Mouse (Mus musculus) common myeloid progenitor, adult 5-6 weeks (primary cell): ENCODE results near the gene Trpv5. TPM values are rescaled to one million over a fixed set of nuclear protein-coding genes. Genes with fewer than 3 reads are reported as not detected.

ENCODE experiments used
- ATAC-seq: replicated peaks from 2 replicates; pipeline ENCODE4 v1.8.0; 2016; ENCODE audit warnings: low read depth, mild to moderate bottlenecking, moderate TSS enrichment, inconsistent platforms; ENCODE audit not compliant: poor library complexity, severe bottlenecking
- total RNA-seq: library from RNA; stranded (forward); fragments of 200-1000, 187-1606 nt; gene quantifications from 2 replicates; pipeline ENCODE4 v1.2.3, GENCODE M21; 2017

Gene Trpv5
- not detected in 2 replicates for total RNA-seq

DNA sequence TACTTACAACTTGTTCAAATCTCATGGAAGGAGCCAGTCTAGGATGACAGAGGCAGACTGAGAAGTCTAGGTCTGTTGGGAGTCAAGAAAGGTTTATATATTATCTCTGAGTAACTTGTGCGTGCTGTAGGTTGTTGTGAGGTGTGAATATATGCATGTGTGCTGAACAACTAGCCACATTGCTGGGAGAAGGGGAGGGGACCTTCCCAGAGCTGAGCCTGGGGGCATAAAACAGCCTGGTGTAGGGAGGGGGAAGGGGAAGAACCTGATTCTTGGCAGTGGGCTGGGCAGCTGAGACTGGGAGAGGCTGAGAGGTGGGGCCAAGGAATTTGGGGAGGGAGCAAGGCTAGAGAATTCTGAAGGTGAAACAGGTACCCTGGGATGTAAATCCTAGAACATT is at the start of gene Trpv5:
Gene Trpv5, minus strand, starts transcription at position 101 of the 400 bp plus-strand sequence.
- no peak for ATAC-seq

DNA sequence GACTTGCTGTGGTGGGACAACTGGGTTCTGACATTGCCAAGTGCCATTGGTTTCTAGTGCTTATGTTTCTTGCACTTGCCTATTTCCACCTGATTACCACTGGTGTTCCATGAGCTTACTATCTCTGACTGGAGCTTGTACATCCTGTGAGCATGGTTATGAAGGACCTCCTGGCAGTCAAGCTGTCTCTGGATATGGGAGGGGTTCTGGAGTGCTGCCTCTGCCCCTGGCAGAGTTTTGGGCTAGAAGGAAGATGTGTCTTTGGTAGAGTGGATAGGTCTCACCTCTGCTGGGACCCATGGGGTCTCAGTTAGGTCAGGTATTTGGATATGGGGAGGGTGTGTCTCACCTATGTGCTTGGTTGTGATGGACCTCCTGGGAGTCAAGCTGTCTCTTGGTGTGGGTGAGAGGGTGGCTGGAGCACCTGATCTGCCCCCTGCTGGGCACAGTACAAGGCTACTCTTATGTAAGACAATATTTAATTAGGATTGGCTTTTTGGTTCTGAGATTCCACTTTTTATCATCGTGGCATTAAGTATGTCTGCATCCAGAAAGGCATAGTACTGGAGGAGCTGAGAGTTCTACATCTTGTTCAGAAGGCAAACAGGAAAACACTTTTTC is 47.5 kb upstream of the Trpv5 start:
- peak; percentile 83 for ATAC-seq

DNA sequence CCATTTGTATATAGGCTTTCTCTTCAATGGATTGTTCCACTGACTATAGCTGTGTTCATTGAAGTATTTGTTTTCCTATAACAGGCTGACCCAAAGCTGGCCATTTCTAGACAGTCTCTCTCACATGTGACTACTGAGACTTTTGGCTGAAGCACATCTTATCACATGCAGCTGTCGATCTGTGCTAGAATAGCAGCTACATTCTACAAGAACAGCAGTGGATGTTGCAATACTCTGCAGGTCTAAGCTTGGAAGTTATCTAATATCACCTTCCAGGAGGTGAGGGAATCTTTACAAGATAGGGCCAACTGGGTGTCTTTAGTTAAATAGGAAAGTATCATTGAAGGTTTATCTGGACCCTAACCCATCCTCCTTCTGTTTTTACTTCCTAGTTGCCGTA is 40.9 kb upstream of the Trpv5 start:
- no peak for ATAC-seq

DNA sequence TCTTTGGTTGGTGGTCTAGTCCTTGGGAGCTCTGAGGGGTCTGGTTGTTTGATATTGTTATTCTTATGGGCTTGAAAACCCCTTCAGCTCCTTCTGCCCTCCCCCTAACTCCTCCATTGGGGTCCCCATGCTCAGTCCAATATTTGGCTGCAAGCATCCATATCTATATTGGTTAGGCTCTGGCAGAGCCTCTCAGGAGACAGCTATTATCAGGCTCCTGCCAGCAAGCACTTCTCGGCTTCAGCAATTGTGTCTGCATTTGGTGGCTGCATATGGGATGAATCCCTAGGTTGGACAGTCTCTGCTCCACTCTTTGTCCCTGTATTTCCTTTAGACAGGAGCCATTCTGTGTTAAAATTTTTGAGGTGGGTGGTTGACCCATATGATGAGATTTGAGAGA is 29.7 kb upstream of the Trpv5 start:
- no peak for ATAC-seq

DNA sequence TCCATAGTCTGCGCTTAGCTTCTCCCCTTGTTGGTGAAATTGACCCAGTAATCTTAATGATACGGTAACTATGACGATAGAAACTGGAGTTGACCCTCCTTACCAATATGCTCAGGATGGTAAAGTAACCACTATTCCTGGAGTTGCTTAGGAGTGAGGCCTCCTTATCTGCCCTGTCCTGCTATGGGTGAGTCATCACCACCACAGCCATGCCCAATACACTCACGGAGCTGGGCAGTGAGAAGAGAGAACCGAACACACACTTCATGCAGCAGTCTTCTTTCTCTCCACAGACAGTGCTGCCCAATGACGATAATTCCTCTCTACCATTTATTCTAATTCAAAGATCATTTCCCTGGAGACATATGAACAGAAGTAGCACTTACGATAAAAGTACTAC is 25.7 kb upstream of the Trpv5 start:
- ATAC-seq, result no peak; the same call in 1 of the 2 replicates

DNA sequence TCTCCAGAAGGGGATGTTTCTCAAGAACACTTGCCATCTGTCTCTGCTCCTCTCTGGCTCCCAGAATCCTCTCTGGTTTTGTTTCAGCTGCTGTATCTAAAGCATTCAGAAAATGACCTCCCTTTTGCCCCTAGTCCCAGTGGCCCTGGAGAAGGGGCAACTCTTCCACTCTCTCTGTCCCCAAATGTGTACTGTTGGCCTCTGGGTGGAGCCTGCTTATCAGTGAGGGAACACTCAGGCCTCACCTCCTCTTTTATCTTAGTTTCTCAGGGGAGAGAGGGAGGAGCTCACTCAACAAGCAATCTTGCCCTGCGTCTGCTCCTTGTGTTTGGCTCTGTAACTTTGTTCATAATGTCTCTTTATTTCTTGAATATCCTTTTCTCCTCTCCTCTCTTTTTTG is 23.6 kb upstream of the Trpv5 start, which contains the start of gene Kel:
Gene Kel, minus strand, starts transcription at position 217 of the 400 bp plus-strand sequence.
- ATAC-seq, result peak; percentile 88

DNA sequence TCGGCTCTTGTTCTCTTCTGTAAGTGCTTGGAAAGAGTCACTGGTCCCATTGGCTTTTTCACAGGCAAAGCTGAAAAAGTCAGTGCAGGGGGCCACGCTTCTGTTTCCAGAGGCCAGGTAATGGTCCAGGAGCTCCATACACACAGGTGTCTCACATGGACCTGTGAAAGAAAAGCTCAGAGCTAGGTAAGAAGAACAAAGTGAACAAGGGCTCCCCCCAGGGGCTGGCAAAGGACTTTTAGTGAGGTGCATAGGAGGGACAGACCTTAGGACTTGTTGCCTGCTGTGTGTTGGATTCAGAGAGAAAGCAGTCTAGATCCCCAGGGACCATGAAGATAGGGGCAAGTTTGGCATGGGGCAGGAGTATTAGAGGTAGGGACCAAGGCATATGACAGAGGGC is 22.4 kb upstream of the Trpv5 start:
- peak; percentile 43 for ATAC-seq

DNA sequence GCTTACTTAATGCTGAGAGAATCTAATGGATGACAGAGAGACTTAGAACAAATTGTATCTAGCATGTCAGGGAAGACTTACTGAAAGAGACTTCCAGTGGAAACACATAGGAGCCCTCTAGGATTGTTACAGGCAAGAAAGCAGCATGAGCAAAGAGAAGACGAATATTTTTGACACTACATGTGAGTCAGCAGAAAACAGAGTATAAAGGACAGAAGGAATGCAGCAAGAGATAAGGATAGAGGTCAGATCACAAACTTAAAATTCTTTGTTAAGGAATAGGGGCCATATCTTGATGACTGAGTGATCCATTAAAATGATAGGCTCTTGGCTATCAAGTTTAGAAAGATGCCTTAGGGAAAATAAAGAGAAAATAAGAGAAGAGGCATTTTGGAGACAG is 20.7 kb upstream of the Trpv5 start:
- no peak for ATAC-seq

DNA sequence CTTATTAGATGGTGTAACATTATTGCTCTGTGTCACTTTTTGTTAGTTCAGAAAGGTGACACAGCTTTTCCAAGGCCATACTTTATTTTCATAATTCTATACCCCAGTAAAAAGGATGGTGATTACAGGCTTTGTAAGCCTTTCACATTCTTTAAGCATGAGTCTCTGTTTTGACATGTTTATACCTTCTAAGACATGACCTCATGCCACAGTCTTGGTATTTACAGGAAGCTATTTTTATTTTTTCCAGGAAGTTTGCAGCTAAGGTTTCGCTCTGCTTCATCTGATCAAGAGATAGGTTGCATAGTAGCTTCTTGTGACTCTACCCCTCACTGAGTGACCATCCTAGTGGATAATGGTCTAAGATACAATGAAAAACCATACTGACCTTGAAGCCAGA is 13.8 kb upstream of the Trpv5 start:
- no peak for ATAC-seq

DNA sequence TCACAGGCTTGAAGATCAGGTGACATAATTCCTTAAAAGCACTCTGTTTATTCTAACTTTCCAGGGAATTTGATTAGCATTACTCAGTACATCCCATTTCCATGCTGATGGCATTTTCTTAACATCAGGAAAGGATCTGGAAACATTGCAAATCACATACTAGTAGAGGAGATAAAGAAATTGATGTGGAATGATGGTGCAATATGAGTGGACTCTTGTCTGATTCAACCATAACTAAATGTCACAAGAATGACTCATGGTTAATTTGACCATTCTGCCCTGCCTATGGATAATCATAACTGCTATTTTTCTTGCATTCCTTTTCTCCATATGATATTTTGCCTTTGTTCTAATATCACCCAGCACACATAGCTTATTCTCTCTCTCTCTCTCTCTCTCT is 11.6 kb upstream of the Trpv5 start:
- ATAC-seq, result no peak

DNA sequence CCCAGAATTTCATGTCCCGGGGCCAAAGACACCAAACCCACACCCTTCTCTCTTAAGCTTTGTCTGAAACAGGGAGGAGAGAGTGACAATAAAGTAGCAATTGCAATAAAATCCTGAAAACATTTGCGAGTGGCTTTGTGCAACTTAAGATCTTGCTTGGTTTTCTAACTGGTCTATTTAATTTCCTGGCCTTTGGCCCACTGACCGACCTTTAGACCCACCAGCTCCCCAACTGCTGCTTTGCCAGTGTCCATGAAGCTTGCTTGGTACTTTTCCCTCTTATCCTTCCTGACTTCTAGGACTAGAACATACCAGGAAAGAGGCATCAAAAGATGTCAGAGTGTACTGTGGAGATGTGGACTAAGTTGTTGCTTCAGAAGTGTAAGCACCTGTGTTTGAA is 5.0 kb upstream of the Trpv5 start:
- ATAC-seq, result no peak

DNA sequence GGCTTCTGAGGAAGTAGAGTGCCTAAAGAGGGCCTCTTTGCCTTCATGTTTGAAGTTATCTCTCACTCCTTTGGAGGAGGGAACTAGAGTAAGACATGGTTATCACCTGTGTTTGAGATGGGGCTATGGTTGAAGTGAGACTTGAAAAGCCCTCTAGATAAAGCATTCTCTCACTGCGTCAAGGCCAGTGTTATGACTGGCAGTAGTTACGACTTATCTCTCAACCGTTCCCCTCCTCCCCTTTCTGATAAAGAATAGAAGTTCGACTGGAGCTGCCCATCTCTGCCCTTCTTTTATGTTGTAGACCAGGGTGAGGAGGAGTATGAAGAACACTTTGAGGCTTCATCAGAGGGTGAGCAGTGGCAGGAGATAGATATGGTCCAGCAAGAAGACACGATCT is 4.3 kb upstream of the Trpv5 start:
- no peak; the same call in 1 of the 2 replicates for ATAC-seq

DNA sequence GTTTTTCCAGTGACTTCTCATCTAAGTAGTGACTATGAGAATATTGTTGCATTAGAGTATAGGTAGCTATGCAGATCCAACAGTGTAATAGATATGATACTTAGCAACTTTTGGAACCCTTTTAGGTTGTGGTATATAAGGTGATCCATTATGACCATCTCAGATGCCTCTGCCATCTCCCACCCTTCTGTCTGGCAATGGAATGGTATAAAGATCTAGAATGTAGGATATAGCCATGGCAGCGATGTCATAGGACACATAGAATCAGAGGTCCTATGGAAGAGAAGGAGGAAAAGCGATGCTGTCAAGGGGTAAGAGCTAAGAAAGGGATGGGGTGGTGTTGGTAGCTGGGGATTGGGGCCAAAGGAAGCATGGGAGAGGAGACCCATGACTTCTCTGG is 3.6 kb upstream of the Trpv5 start, which contains the start of gene Llcfc1:
Gene Llcfc1, plus strand, starts transcription at position 301 of the 400 bp plus-strand sequence.
- ATAC-seq, result no peak

DNA sequence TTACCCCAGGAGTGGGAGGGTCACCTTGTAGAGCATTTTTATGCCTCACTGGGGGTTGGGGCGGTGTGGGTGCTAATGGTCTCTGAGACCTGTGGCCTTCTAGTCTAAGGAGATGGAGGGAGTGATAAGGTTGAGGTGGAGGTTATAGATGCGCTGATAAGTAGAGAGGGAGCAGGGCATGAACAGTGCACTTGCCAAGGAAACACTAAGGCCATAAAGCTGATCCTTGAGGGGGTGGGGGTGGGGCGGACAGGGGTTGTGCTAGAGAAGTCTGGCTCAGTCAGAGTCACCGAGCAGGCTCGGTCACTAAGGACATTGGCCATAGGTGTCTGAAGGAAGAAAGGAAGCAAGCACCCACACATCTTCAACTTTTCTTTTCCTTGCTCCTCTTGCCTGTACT is 1.1 kb upstream of the Trpv5 start:
- no peak for ATAC-seq

DNA sequence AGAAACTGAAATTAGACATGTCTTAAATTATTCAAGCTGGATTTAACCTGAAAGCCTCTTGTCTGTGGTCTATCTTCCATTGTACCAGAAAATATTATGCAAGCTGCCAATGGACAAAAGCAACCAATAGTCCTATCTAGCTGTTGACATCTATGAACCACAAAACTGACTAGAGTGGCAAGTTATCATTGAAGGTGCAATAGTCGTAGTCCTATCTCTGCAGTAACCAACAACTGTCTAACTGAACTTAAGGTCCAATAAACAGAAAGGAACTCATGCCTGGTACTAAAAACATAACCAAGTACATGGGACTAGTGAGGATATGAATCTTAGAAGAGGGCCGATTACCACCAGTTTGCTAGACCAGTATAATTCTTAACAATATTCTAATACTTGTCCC is 4.0 kb downstream of the Trpv5 start:
- ATAC-seq, result no peak

DNA sequence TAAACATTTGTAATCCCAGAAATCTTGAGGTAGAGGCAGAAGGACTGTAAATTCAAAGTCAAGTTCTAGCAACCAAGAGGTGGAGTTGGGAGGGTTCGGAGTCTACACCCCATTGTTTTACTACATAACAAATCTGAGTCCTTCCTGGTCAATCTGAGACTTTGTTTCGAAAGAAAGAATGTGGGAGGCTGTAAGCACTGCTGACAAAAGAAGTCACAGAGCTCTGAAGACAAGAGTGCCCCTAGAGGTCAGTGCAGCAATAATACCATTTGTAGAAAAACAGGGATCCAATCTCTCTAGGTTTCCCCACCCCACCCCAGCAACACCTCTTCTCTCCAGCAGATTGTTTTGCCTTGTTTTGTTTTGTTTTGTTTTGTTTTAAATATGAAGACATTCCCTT is 18.2 kb downstream of the Trpv5 start:
- ATAC-seq, result peak; percentile 89

DNA sequence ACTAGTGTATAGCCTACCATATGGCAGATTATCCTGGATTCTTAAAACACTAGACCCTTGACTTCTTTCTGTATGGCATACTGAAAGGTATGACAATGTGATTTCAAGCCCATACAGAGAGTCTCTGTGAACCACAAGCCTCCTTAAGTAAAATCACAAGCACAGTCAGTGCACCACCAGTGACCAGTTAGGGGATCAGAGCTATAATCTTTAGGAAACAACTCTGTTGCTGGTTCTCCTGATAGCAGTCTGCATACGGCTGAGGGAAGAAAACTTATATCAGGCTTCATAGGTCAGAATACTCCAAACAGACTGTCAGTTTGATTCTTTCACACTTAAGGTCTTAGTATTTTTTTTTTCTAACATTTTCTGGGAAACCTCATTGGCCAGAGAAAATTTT is 22.1 kb downstream of the Trpv5 start:
- ATAC-seq, result peak; percentile 40; the same call in 1 of the 2 replicates

DNA sequence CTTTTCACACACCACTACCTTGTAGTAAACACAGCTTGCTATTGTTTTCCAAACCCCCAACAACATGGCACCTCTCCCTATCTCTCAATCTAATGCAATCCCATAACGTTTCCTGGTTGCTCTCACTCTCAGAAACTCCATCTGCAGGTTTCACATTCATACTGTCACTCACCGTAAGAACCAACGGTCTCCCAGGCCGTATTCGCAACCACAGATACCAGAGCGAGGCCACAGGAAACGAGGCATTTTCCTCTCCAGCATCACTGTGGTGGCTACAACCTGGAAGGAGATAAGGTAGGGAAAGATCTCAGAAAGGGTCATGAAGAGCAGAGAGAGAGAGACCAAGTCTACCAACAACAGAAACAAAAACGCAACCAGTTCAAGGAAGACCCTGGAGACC is 25.9 kb downstream of the Trpv5 start:
- peak; percentile 90 for ATAC-seq

DNA sequence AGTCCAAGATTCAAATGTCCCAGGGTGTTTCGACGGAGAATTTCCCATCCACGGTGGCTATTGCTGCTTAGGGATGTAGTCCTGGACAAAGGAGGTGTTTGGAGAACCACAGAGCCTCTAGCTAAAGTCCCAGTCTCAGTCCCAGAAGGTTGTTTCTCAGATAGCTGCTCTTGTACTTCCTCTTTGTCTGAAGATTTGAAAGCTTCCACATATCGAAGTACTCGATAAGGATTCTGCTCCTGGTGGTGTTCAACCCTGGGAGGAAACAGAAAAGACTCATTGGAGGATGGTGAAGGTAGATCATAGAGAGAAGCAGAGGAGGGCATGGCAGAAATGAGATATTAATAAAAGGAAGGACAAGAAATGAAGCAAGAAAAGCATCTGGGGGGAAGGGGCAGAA is 27.4 kb downstream of the Trpv5 start:
- ATAC-seq, result peak; percentile 39; the same call in 1 of the 2 replicates

DNA sequence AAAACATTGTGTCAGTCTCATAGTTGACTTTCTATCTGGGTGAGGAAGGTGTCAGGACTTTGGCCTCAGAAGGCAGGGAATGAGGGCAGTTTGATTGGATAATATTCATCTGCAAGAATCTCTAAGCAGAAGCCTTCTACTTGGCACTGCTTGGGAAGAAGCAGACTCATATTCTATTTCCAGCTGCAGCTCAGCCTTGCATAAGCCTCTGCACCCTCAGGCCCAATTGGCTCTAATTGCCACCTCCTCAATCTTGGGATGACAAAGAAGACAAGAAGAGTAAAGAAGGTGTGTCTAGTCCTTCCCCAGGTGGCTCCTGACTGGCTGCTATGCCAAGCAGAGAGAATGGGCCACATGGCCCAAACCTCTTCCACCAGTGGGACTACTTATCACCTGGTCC is 33.9 kb downstream of the Trpv5 start:
- no peak for ATAC-seq

DNA sequence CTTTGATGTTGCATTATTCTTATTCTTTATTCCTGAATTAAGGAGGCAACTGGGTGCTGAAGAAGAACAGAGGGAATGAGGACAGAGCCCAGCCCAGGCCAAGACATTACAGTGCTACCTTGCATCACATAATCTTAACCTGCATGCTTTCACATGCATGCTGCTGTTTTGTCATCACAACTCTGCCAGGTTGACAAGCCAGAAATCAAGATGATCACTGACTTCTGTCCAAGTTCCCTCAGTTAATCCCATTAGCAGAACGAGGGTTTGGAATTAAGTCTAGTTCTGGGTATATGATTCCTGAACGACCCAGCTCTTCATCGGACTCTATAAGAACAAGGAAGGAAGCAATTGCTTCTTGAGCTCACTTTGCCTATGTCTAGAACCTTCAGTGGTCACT is 34.3 kb downstream of the Trpv5 start:
- ATAC-seq, result no peak

DNA sequence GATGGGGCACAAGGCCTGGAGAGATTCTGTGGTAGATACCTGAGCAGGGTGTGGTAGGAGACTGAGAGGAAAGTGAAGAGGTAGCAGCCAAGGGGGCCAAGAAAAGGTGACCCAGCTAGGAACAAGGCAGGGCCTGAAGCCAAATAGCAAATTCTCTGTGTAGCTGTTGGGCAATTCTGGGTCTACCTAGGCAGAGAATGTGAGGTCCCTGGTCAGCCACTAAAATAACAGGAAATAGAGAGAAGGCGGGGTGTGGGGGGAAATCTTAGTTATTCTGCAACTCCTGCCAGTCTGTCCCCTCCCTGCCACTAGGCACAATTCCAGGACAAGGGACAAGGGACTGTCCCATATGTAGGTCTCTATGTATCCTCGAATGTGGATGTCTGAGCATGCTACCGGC is 37.3 kb downstream of the Trpv5 start:
- peak; percentile 74; the same call in 1 of the 2 replicates for ATAC-seq
